Mouse (Mus musculus) induced T-regulatory cell, adult 2 months (primary cell): ENCODE data around the gene Zfp638.
A peak's percentile ranks its signal among the peaks of the same experiment; 100 is the strongest.
"Not testable (repeated sequence)": the region's sequence is repeated elsewhere in the genome, so short reads cannot be mapped to it uniquely, and the experiment has no call there.

Source experiments
- DNase-seq: peaks from one replicate; pipeline ENCODE4 v3.0.0-alpha.2; 2012; ENCODE audit warnings: low read depth

Gene Zfp638

DNA sequence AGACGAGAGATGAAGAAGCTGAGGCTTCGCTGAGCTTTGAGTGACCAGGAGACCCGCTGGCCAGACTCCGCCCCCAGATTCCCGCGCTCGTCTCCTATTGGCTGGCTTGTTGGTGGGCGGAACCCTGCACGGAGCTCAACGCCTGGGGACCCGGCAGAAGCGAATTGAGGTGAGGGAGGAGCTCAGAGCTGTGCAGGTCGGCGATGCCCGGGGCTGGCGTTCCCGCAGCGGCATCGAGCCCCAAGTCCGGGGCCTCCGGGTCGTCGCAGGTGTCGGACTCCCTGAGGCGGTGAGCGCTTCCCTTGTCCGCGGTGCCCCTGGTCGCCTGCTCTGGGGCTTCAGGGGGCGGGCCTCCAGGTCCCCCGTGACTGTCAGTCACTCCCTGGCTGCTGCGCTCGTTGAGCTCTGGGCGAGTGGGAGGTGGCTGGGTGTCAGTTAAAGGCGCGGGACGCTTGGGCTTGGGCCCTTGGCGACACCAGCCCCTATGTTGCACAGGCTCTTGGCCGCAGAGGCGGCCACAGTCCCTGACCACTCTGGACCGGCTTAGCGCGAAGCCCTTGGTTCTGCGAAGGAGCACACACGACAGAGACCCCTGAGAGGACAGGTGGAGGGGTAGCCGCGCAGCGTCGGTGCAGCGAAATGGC, at the start of gene Zfp638:
Zfp638 (plus strand) TSS at position 156 of the 644 bp plus-strand sequence.
- peak; percentile 94 for DNase-seq

DNA sequence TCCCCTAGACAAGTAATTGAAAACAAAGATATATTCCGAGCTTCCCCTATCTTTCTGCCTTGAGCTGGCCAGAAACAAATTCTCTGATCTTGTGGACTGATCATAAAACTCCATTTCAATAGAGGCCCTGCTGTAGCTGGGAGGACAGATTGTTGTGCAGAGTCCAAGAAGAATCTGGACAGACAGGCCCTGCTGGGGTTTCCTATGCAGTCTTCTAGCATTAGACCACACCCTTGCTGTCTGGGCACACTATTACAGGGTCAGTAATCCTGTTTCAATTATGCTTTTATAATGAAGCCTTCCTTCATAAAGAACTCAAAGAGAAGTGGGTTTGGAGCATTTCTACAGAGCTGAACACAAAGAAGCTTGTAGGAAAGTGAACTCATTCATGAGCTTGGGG, 47.9 kb upstream of the Zfp638 start:
- no peak for DNase-seq

DNA sequence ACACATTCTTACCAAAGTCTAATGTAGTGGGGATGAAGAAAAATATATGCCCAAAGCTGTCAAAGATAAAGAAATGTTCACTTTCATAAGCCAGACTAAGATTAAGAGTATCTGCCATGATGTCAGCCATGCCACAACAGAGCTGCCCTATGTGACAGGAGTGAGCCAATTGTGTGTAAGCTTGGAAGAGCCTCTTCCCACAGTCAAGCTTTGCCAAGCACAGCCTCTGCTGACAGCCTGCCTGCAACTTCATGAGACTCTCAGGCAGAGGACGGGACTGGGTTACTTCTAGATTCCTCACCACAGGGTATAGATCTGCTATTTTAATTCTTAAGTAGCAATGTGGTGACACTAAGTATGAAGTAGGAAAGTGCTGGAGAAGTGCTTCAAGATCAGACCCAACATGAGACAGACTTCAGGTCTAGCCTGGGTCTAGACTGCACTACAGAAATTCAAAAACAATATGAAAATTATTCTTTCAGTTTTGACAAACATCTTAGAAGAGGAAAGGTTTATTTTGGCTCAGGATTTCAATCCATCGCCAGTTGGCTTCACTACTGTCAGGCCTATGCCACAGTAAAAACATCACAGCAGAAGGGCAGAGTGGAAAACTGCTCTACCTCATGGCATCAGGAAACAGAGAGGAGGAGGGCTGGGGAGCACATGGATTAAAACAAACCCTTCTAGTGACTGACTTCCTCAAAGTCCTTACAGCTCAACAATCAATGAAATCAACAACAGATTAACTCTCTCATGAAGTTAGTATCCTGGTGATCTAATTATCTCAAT, 46.0 kb upstream of the Zfp638 start:
- DNase-seq: no peak

DNA sequence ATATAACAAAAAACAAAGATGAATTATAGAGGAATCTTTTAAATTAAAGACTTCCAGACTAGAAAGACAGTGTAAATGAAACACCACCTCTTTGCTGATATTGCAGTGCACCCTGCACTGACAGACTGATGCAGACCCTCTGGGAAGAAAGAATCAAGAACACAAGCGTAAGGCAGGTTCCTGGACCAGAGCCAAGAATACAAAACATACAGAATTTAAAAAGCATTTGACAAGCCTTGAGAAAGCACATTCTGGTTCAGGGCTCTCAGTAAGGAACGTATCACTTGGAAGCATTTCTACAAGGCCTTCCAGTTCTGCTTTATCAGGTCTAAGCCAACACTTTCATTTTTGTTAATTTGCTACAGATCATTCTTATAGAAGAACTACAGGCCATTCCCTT, 45.1 kb upstream of the Zfp638 start:
- no peak for DNase-seq

DNA sequence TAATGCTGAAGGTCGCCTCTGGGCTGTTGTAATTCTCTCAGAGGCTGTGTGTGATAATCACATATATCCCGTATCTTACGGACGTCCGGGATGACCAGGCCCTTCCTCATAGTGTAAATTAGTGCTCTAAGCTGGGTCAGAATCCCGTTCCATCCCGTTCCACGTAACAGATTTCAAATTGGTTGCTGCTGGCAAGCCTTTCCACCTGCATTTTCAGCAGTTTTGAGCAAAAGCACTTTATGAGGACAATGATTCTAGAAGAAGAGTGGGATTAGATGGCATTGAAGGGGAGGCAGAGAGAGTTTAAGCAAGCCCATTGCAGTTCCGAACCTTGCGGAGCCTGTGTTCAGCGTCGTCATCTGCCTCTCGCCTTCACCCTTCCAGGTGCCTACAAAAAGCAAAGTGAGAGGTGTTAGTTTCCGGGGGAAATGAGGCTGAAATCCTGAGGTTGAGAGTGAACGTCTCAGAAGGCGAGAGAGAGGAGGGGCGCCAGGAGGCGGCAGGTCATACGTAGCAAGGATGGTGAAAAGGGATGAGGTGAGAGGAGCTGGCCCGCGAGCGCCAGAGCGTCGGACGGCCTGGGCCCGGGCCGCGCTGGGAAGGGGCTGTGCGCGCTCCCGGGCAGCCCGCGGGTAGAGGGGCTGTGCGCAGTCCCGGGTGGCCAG, 35.8 kb upstream of the Zfp638 start:
- DNase-seq: peak; percentile 88

DNA sequence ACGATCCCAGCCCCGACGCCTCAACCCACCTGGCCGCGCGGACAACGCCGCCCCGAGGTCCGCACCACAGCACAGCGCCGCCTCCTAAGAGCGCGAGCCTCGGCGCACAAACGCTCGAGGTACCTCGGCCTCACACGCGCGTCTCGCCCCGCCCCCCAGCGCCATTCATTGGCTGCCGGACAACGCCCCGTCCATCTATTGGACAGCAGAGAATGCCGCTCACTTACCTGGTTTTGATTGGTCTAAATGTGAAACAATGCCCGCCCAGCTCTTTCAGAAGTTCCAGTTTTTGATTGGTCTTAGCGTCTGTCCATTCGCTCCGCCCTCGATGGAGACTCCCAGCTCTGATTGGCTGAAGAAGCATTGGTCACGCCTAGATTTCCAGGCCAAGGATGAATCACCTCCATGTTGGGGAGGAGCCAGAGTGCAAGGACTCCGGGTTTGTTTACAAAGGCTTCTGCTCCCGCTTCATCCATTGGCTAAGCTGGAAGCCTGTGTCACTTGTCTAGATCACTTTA, 35.2 kb upstream of the Zfp638 start, which contains the start of gene Paip2b:
Paip2b (minus strand) TSS at position 136 of the 518 bp plus-strand sequence.
- peak; percentile 99 for DNase-seq

DNA sequence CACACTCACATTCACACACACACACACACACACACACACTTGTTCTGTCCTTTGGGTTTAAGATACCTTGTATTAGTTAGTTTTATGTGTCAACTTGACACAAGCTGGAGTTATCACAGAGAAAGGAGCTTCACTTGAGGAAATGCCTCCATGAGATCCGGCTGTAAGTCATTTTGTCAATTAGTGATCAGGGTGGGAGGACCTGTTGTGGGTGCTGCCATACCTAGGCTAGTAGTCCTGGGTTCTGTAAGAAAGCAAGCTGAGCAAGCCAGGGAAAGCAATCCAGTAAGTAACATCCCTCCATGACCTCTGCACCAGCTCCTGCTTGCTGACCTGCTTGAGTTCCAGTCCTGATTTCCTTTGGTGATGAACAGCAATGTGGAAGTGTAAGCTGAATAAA, 34.5 kb upstream of the Zfp638 start:
- DNase-seq: not testable (repeated sequence)

DNA sequence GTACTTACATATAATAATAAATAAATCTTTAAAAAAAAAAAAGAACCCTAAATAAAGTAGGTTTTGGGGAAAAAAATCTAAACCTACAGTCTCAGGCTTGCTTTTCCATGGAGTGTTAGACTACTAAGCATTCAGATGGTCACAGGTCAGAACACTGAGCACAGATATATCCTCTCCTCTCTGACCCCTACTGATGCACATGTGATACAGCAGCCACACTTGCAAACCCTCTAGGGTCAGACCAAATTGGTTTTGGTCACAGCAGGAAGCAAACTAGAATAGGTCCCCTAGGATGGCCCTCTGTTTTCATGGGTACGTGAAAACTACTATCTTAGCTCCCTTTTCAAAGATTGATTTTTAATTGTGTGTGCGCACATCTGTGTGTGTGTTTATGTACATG, 30.1 kb upstream of the Zfp638 start:
- no peak for DNase-seq

DNA sequence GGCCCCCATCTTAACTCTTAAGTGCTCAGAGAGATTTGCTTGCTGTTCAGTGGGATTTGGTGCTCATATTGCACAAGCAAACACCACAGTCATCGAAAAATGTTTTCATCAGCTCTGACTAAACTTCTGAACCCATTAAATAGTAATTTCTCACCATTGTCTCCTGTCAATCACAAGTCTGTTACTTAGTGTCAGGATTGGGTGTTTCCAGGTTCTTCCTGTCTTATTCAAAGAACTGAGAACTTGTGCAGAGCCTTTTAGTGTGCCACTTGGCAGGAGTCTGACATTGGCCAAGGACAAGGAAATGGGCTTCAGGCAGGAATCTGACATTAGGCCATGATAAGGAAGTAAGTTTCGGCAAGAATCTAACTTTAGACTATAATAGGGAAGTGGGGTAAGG, 28.9 kb upstream of the Zfp638 start:
- no peak for DNase-seq

DNA sequence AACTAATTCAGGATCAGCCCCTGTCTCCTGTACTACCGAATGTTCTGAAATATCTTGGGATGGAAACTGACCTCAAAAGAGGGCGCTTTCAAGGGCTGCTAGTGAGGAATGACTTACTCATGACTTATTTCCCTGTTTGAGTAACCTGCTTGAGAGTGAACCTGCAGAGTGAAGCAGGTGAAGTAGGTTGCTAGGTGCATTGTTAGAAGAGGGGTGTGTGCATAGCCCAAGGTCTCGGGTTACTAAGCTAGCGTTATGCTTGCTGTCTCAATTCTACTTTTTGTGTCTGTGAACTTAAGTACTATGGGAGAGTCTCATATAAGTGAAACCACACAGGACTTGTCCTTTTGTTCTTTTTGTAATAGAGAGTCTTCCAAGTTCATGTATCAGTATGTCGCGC, 26.8 kb upstream of the Zfp638 start:
- DNase-seq: no peak

DNA sequence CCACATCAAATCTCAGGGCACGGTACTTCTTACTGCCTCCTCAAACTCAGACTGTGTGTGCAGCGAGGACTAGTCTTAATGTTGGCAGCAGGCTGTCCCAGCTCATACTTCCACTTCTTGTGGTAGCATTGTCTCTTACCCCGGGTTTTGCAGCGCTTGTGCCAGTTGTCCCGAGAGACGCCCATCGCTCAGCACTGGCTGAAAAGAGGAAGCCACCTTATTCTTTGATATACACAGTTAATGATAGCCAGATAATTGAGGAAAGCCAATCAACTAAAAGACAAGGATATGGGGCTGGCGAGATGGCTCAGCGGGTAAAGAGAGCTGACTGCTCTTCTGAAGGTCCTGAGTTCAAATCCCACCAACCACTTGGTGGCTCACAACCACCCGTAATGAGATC, 22.0 kb upstream of the Zfp638 start:
- no peak for DNase-seq

DNA sequence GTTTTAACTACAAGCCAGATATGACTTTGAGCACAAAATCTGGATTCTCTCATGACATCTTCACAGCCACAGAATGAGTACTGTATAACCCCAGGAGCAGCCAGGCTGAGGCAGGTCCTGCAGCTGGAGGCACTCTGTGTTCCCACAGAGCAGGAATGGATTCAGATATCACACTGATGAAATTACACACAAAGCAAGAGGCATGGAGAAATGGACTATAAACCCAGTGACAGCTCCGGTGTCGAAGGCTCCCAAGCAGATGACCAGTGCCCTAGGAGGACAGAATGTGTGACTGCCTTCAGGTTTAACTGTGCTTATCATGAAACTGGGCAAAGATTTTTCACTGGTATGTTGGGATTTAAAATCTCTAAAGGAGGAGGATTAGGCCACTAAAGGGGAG, 20.8 kb upstream of the Zfp638 start:
- no peak for DNase-seq

DNA sequence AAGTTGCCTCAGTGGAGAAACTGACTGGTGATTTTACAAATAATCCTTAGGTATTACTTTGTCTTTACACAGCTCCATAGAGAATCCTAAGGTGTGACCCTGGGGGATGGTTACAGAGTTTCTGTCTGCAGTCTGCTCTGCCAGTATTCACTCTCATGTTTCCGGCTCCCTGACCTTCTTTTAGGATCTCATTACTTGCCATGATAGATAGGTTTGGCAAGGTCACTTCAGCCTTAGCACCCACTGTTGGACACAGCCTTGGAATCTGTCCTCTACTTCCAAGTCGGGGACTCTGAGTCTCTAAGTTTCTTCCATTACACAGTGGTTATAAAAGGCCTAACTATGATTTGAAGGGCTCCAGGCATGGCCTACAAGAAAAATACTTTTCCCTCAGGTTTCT, 17.5 kb upstream of the Zfp638 start:
- no peak for DNase-seq

DNA sequence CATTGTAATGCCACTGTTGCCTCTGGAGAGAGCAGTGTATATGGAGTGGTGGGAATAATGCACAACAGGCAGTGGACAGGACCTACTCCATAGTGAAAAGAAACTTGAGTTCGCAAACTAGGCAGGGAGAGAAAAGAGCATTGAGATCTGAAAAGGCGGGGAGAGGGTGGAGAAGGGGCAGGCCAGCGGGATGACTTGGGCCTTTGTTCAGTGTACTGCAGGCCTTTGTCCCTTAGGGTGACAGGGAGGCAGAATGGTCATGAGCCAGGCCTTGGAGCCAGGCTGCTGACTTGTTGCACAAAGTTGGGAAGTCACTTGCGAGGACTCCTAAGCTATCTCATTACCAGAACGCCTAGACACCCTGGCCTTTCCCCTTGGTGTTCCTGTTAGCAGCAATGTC, 9.4 kb upstream of the Zfp638 start:
- DNase-seq: no peak

DNA sequence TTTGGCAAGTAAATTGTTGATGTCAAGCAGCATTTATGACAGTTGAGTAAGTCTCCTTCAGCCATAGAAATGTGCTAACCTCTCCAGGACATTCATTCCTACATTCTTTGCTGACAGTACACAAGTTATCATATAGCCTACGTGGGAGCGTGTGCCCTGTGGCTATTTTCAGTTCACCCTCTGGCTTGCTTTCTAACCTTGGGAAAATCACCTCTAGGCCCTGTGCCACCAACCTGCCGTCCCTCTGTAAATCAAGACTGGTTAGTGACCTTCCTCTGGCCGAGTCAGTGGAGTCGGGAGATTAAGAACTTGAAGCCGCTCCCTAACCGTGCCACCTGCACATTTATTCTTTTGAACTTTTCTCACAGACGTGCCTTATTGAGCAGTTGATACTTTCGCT, 6.9 kb upstream of the Zfp638 start:
- DNase-seq: no peak

DNA sequence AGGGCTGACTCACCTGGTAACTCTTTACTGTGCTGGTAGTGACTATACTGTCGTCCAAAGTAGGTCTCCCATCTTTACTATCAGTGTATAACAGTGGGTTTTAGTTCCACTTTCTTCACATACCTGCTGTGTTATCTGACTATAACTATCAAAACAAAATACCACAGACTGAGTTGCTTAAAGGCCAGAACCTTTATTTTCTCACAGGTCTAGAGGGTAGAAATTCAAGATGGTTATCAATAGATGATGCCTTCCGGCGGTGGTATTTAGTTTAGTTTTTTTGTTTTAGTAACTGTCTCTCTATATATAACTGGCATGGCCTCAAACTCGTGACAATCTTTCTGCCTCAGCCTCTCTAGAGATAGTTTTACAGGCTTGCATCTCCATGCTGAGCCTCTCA, 3.4 kb upstream of the Zfp638 start:
- DNase-seq: peak; percentile 78

DNA sequence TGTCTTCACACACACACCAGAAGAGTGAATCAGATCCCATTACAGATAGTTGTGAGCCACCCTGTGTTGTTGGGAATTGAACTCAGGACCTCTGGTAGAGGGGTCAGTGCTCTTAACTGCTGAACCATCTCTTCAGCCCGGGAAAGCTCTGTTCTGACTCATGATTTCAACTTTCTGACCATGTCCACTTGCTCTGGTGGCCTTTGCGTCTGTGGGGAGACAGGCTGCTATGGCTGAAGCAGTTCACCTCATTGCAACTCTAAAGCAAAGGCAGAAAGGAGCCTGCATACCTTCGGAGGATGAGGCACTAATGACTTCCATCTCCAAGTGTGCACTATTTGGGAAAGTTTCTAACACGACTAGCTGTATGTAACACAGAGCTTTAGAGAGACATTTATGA, 486 bp upstream of the Zfp638 start:
- no peak for DNase-seq

DNA sequence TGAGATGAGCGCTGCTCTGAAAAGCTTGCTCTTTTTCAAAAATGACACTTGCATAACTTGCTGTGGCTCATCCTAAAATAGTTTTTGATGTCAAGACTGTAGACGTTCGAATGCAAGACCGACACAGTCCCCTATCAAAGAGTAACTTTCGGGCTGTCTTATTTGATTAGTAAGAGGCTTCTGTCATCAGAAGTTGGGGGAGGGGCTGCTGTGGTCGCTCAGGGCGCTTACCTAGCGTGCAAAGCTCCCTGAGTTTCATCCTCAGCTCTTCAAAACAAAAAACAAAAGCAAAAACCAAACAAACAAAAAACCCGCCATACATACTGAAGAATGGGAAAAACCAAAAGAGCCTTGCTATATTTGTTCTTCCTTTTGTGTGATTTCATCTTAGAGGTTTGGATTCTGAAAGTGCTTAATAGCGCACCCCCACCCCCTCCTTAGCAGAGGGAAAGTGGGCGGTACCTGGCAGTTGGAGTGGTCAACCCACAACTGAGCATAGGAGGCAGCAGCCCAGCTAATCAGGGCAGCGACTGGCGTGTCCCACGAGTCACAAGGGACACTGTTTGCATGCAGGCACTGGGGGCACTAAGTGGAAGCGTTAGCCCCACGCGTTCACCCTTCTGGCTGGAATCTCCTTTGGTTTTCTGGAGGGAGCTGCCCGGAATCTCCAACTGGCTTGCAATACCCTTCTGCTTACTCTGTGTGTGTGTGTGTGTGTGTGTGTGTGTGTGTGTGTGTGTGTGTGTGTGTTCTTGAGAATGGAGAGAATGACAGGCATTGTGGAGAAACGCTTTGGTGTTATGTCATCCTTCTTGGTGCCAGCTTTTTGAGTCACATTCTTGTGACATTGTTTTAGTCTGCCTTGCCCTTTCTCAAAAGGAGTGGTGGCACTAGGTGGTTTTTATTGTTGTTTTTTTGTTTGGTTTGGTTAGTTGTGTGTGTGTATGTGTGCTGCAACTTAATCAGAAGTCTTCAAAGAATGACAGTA, 983 bp downstream of the Zfp638 start:
- peak; percentile 77 for DNase-seq

DNA sequence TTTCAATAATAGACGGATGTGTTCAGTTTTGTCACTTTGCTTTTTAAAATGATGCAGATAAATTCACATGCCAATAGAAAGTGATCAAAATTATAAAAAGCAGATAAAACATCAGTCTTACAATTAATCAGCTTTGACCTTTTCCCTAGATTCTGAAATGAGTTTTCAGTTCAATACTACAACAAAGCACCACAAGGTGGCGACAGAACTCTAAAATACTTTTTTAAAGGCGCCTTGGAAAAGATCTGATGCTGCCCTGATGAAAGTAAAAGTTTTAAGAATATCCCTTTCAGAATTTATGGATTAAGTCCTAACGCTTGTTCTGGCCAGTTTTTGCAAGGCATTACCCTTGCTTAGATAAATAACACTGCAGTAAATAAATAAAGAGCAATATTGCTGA, 12.9 kb downstream of the Zfp638 start:
- peak; percentile 80 for DNase-seq

DNA sequence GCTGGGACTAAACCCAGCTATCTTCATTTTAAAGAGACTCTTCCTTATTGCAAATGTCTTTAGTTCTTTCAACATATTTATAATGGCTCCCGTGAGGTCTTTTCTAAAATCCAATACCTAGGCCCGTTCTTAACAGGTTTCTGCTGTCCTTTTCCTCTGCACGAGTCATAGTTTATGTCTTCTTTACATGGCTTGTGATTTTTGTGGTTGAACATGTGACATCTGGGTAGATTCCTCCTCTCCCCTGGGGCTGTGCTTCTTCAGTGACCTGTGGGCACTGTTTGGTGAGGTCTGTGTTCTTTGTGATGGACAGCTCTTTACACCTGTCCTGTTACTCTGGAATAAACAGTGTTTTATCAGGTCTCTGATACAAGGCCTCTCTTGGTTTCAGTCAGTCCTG, 19.9 kb downstream of the Zfp638 start:
- no peak for DNase-seq

DNA sequence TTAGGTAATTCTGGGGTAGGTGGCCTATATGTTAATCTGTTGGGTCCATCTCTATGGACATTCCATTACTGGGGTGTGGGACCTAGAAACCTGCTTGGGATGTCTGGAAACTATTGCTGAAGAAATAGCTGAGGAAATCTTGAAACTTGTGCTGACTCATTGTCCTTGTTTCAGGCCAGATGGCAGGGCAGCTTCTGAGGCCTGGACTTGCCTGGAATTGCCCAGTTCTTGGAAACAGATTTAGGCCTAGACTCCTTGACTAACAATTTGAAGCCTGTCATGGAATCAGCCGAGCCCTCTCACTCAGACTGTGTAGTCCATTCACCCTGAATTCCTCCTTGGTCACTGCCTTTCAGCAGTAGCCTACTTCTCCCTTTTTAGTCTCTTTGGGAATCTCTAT, 21.9 kb downstream of the Zfp638 start:
- DNase-seq: no peak
